Mouse (Mus musculus) ES-Bruce4 (cell line): ENCODE data around the gene Nacc1. TPM values are rescaled to one million over a fixed set of nuclear protein-coding genes. Genes with fewer than 3 reads are reported as not detected.

Experiments
- H3K27ac ChIP-seq: 2 replicates; pipeline ENCODE4 v1.5.1; 2012; ENCODE audit warnings: low read length, inconsistent platforms; ENCODE audit not compliant: insufficient read depth
- H3K27me3 ChIP-seq: 2 replicates; pipeline ENCODE4 v1.6.1; 2012; ENCODE audit warnings: mild to moderate bottlenecking, low read length, inconsistent platforms; ENCODE audit not compliant: control insufficient read depth, poor library complexity, insufficient read depth, severe bottlenecking
- H3K36me3 ChIP-seq: 2 replicates; pipeline ENCODE4 v1.6.1; 2012; ENCODE audit warnings: inconsistent platforms, mild to moderate bottlenecking, low read length, moderate library complexity; ENCODE audit not compliant: control insufficient read depth, poor library complexity, insufficient read depth, severe bottlenecking
- H3K4me1 ChIP-seq: one replicate; pipeline ENCODE4 v1.8.1; 2011; ENCODE audit warnings: low read length; ENCODE audit not compliant: control insufficient read depth, insufficient read depth
- H3K4me3 ChIP-seq: 2 replicates; pipeline ENCODE4 v1.5.1; 2011; ENCODE audit warnings: low read depth, mild to moderate bottlenecking, low read length
- H3K9ac ChIP-seq: 2 replicates; pipeline ENCODE4 v1.6.1; 2012; ENCODE audit warnings: low read depth, mild to moderate bottlenecking, inconsistent platforms; ENCODE audit not compliant: poor library complexity, severe bottlenecking
- H3K9me3 ChIP-seq: replicated peaks from 2 replicates; pipeline ENCODE4 v1.6.1; 2012; ENCODE audit warnings: mild to moderate bottlenecking, low read length, inconsistent platforms; ENCODE audit not compliant: control insufficient read depth, poor library complexity, insufficient read depth, severe bottlenecking
- CTCF ChIP-seq: IDR thresholded peaks from one replicate; pipeline ENCODE4 v1.8.1; 2011; ENCODE audit warnings: low read depth, low read length
- EP300 ChIP-seq: IDR thresholded peaks from 2 replicates; pipeline ENCODE4 v1.6.1; 2011; ENCODE audit warnings: low read depth, low read length; ENCODE audit not compliant: insufficient read depth
- POLR2A ChIP-seq: IDR thresholded peaks from one replicate; pipeline ENCODE4 v1.8.1; 2011; ENCODE audit warnings: low read length; ENCODE audit not compliant: insufficient read depth
- polyA plus RNA-seq: library from polyadenylated mRNA; stranded (reverse); fragments of >200 nt; gene quantifications from 2 replicates; pipeline ENCODE4 v1.2.4, GENCODE M21; 2011; ENCODE audit warnings: low read depth; ENCODE audit not compliant: missing spikeins, insufficient read depth, insufficient read length

Nacc1 gene
- polyA plus RNA-seq, 1 experiment: 89.7 TPM

DNA sequence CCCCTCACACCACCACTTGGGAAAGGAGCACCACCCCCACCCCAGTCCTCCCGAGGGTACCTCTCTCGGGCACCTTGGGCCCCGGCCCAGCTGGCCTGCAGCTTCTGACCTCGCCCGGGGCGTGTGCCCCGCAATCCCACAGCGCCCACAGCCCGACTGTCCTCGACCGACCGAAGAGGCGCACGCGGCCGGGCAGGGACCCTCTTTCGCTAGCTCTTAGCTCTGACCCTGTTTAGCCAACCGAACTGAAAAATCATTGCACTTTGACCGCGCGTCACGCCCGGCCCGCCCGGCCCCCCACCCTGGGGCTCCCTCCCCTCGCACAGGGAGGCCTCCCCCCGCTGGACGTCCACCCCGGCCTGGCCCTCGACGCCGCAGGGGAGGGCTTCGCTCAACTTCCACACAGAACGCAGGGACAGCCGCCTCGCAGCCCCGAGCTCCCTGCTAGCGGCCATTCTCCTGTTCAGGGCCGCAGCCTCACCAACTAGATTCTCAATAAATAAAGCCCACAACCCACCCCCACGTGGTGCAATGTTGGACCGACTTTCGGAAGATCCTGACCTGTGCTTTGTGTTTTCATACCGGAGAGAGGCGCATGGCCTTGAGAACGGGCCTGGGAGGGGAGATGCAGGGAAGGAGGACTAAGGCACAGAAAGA lies 19.1 kb upstream of the Nacc1 start:
- H3K27me3 ChIP-seq: peaks cover 22% of the 10 kb centered on the region
- no peak overlapping the region for H3K27ac ChIP-seq
- TF ChIP-seq POLR2A: no peak
- no peak for TF ChIP-seq CTCF
- TF ChIP-seq EP300: no peak
- peak overlapping the region; percentile 53 for H3K9ac ChIP-seq
- no peaks in the 10 kb centered on the region for H3K9me3 ChIP-seq
- H3K4me3 ChIP-seq: peak overlapping the region; percentile 40
- H3K36me3 ChIP-seq: no peaks in the 10 kb centered on the region
- no peaks in the 10 kb centered on the region for H3K4me1 ChIP-seq

- no peaks in the 10 kb centered on the region for H3K4me1 ChIP-seq
- H3K27ac ChIP-seq: no peak overlapping the region
- TF ChIP-seq POLR2A (no peak), CTCF (no peak), EP300 (no peak)
- no peak overlapping the region; the same call in 1 of the 2 replicates for H3K9ac ChIP-seq
- H3K36me3 ChIP-seq: no peaks in the 10 kb centered on the region
- H3K27me3 ChIP-seq: peaks cover 22% of the 10 kb centered on the region
- no peaks in the 10 kb centered on the region for H3K9me3 ChIP-seq
- H3K4me3 ChIP-seq: no peak overlapping the region
These were observed 18.3 kb upstream of the Nacc1 start for GRCm38 (mm10) chr8:84705960-84706359.

DNA sequence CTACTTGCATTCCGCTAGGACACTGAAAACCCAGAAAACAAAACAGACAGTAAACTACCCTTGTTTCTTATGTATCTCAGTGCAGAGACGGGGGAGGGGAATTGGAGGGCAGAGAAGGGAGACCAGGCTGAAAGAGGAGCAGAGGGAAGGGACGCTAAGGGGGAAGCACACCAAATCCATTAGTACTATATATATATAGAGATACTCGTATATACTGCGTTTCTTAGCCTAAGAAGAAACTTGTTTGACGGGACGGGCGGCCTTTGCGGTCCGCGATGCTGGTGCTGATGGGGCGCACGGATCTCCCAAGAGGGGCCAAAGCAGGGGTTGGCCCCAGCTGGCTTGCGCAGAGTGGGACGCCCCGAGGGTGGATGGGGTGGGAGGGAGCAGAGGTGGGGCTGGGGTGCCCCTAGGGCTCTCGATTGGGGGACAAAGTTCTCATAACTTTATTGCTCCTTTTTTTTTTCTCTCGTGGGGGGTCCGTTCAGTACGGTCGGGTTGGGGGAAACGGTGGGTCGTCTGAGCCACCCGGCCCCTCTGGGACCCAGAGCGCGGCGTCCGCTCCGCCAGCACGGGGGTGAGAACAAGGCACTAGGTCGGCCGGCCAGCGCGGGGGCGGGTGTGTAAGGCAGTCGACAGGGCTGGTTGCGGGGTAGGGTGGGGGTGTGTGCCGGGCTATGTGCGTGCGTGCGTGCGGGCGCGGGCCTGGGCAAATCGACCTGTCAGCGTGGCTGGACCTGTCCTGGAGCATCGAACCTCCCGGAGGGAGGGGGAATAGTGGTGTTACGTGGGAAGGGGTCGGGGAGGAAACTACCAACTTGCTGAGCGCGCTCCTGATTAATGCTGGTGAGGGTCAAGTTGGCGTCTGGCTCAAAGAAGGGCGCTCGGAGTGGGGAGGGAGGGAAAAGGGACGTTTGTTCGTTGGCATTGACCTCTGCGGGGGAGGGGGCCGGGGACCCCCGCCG lies 17.5 kb upstream of the Nacc1 start:
- H3K4me1 ChIP-seq: no peaks in the 10 kb centered on the region
- H3K9me3 ChIP-seq: no peaks in the 10 kb centered on the region
- H3K27ac ChIP-seq: no peak overlapping the region
- TF ChIP-seq EP300 (no peak), POLR2A (no peak), CTCF (no peak)
- peak overlapping the region; percentile 12; the same call in 1 of the 2 replicates for H3K9ac ChIP-seq
- peak overlapping the region; percentile 33 for H3K4me3 ChIP-seq
- H3K36me3 ChIP-seq: no peaks in the 10 kb centered on the region
- H3K27me3 ChIP-seq: peaks cover 22% of the 10 kb centered on the region

DNA sequence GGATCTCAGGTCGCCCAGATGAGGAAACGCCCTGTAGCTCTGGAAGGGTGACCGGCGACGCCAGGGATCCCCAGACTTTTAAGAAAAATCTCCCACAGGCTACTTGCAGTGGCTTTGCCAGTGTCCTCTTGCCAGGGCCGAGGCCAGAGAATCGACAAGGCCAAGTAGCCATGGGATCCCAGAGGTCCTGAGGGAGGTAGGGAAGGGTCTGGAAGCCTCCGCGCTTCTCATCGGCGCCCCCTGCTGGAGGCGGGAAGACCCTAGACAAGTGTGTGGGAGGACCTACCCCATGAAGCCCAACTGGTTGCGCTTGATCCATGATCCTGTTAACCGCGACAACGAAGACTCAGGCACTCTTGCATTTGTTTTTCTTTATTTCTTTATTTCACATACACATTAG lies 16.7 kb upstream of the Nacc1 start:
- Histone ChIP-seq H3K9ac (peak overlapping the region; percentile 38), H3K27me3 (peaks cover 22% of the 10 kb centered on the region), H3K27ac (no peak overlapping the region), H3K36me3 (peaks cover 3% of the 10 kb centered on the region), H3K4me3 (peak overlapping the region; percentile 35), H3K9me3 (no peaks in the 10 kb centered on the region), H3K4me1 (no peaks in the 10 kb centered on the region)
- no peak for TF ChIP-seq POLR2A
- peak; percentile 94 for TF ChIP-seq CTCF

DNA sequence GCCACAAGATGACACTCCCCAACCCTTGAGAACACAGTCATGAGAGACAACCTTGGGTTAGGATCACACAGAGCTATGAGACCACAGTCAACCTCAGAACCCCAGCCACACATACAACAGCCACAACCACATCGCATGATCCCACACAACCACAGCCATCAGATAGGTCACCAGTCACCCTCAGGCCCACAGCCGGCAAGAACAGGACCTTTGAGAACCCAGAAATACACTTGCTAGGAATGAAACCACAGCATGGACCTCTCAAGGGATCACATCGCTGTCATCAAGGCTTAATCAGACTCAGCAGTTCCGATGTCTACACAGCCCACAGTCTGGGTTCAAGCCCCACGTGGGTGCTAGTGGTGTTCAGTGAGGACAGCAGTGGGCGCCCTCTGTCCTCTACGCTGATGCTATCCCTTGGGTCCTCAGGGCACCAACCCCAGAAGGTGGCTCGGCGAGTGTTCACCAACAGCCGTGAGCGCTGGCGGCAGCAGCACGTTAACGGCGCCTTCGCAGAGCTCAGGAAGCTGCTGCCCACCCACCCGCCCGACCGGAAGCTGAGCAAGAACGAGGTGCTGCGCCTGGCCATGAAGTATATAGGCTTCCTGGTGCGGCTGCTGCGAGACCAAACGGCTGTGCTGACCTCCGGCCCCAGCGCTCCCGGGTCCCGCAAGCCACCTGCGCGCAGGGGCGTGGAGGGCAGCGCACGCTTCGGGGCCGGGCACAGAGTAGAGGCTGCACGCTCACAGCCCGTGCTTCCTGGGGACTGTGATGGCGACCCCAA lies 16.0 kb upstream of the Nacc1 start:
- TF ChIP-seq EP300 (no peak), POLR2A (no peak), CTCF (no peak)
- H3K4me1 ChIP-seq: no peaks in the 10 kb centered on the region
- H3K4me3 ChIP-seq: peak overlapping the region; percentile 35
- H3K9me3 ChIP-seq: no peaks in the 10 kb centered on the region
- H3K36me3 ChIP-seq: peaks cover 10% of the 10 kb centered on the region
- H3K27ac ChIP-seq: no peak overlapping the region
- H3K9ac ChIP-seq: peak overlapping the region; percentile 38
- H3K27me3 ChIP-seq: peaks cover 22% of the 10 kb centered on the region
